Mouse (Mus musculus) inflammation-experienced regulatory T-cells, adult 6 months (primary cell): Measurements from ENCODE around the gene Plin2. TPM values are rescaled to one million over a fixed set of nuclear protein-coding genes. Genes with fewer than 3 reads are reported as not detected.
A peak's percentile ranks its signal among the peaks of the same experiment; 100 is the strongest.
"Not testable (repeated sequence)": the region's sequence is repeated elsewhere in the genome, so short reads cannot be mapped to it uniquely, and the experiment has no call there.

Experiments used
- ATAC-seq: one replicate; pipeline ENCODE4 v1.8.0; 2017
- polyA plus RNA-seq, 3 experiments: library from polyadenylated mRNA; unstranded; fragments of 100-300 nt; shearing (Covaris generic); gene quantifications; one replicate each; pipeline ENCODE4 v1.2.1; 2017

Gene Plin2
- polyA plus RNA-seq, 3 experiments from 2014 or later: 21.1 to 33.4 (median 21.3) TPM

DNA sequence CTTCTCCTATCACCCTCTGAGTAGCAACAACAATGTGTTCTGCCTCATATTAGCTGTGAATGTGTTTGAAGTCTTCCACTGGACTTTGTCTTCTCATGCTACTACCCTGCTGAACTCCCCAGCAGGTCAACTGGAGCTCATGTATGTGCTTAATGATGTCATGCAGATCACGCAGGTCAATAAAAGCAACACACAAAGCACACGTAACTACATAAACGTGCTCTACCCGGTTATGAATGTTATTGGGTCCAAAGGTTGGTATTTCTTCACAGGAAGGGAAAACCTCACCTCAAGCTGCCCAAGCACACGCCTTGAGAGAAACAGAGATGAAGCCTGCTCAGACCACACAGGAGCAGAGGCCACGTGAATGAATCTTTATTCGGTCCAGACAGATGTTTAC is 43.4 kb downstream of the Plin2 start:
- not testable (repeated sequence) for ATAC-seq

DNA sequence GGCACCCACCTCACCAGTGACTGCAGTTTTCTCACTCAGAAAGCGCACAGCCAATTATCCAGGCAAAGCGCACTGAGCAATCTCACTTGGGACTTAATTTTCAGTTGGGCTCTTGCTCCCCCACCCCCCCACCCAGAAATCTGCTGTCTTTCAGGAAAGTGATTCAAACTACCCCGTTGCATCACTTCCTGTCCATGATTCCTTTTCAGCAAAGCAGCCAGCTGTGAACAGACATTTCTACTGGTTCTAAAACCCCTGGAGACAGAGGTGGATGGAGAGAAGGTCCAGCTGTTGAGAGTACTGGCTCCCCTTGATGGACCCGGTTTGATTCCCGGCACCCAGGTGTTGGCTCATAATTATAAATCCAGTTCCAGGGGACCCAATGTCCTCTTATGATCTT is 44.4 kb downstream of the Plin2 start:
- ATAC-seq: no peak

DNA sequence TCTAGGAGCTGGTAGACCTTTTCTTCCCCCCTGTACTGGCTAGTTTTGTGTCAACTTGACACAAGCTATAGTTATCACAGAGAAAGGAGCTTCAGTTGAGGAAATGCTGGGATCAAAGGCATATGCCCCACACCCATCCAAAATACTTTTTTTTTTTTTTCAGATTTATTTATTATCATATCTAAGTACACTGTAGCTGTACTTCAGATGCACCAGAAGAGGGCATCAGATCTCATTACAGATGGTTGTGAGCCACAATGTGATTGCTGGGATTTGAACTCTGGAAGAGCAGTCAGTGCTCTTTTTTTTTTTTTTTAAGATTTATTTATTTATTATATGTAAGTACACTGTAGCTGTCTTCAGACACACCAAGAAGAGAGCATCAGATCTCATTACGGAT is 47.3 kb downstream of the Plin2 start:
- ATAC-seq: not testable (repeated sequence)

DNA sequence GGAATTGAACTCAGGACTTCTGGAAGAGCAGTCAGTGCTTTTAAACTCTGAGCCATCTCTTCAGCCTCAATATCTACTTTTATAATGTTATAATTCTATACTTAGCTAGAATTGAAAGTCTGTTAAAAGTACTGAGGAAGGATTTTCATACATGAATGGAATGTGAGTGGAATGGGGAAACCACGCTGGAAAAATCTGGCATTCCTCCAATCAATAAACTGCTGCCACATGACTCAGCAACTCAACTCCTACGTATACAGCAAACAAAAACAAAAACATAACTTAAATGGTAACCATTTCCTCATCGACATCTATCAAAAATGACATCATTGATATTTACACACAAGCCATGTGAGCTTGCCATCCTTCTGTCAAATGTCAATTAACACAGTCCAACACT is 47.7 kb downstream of the Plin2 start:
- ATAC-seq: no peak

DNA sequence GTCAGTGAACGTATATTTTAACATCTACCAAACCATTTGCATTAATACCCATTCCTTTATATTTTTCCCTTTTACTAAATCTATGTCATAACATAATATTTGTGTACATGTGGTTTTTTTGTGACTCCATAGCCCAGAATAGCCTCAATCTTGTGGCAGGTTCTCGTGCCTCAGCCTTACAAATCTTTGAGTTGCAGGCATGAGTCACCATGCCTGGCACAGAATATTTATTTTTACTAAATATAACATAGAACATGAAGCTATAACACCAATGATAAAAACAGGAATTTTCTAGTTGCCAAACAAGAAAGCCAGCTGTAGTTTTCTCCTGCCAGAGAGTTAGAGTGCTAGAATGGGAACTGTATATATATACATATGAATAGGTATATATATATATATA is 49.4 kb downstream of the Plin2 start:
- ATAC-seq: no peak

DNA sequence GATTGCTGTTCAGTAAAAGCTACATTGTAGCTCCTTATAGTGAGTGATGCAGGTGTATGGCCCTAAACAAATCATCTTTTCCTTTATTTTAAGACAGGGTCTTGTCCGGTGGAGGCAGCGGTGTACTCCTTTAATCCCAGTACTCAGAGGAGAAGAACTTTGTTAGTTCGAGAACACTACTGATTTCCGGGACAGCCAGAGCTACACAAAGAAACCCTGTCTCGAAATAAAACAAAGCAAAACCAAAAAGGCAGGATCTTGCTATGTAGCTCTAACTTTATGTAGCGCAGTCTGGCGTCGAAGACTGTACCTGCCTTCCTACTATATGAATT is 57.6 kb downstream of the Plin2 start:
- ATAC-seq: peak; percentile 24

DNA sequence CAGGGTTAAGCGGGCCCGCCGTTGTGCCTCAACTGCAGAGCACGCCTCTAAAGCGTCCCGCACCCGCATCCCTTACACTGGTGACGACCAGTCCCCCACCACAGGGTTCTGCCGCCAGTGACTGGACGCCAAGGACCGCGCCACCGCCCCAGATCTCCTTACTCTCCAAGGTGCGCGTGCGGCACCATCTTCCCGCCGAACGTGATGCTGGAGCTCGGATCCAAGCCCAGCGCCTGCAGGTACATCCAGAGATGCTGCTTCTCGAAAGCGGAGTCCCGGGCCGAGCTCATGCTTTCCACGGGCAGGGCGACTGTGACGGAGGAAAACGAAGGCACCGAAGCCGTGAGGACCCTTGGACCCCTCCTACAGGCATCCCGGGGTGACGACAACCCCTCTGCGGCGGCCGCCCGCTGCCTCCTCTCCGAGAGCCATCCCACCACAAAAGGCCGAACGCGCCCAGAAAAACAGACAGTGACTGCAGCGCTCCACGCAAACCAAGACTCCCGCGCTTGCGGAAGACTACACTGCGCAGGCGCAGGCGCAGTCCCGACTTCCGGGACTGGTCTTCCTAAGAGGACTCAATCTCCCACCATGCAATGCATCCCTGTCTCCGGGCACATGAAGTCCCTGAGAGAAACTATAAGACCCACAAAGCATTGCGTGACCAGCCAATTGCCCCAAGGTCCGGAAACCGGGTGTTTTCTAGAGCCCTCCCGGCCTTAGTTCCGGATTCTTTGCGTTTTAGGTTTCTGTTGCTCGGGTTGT is 58.2 kb downstream of the Plin2 start, which contains the start of gene Haus6:
Gene Haus6 (minus strand): TSS at position 532 of the 765 bp plus-strand sequence.
- peak; percentile 99 for ATAC-seq

Other genes starting within 250 kb of the Plin2 start
- gene Saxo1, start 111.7 kb downstream of the Plin2 start, polyA plus RNA-seq: not detected
- gene Rraga, start 94.4 kb downstream of the Plin2 start, polyA plus RNA-seq: 10 to 100 TPM; 25.1 to 61.8 (median 27.9) TPM
- 10 to 100 TPM; 12.1 to 26.0 (median 13.4) TPM for gene Haus6, start 58.0 kb downstream of the Plin2 start, polyA plus RNA-seq
- gene Dennd4c, start 78.5 kb upstream of the Plin2 start, polyA plus RNA-seq: 1 to 10 TPM; 6.6 to 9.9 (median 8.8) TPM
- 1,000 to 10,000 TPM; 1,929 to 2,891 (median 2,713) TPM for gene Rps6, start 187.4 kb upstream of the Plin2 start, polyA plus RNA-seq
- gene Acer2, start 204.3 kb upstream of the Plin2 start, polyA plus RNA-seq: 1 to 10 TPM; 1.6 to 8.1 (median 6.5) TPM